Mouse (Mus musculus) limb, embryonic 12.5 days (tissue): ENCODE measurements at regions not wholly inside any gene's neighbourhood (a gene's known extent, or its start where the extent isn't known, plus 50 kb on each side); places are given as distances from the start of the nearest gene placed in this dataset.

ENCODE experiments used
- ATAC-seq: fragments of 200-750 bp; cut with Nextera tagmentation; 2 replicates; pipeline ENCODE4 v1.8.0; 2017; ENCODE audit warnings: low read depth, moderate TSS enrichment; ENCODE audit not compliant: insufficient number of reproducible peaks, insufficient read depth, low FRiP score, low TSS enrichment
- H3K27ac ChIP-seq: fragments of 300-500 bp; sonication (generic); 2 replicates; pipeline ENCODE4 v1.5.1; 2016; ENCODE audit warnings: mild to moderate bottlenecking, moderate library complexity
- H3K27me3 ChIP-seq: fragments of 300-500 bp; sonication (generic); 2 replicates; pipeline ENCODE4 v1.6.1; 2016; ENCODE audit warnings: mild to moderate bottlenecking, moderate library complexity
- H3K36me3 ChIP-seq: fragments of 300-500 bp; sonication (generic); 2 replicates; pipeline ENCODE4 v1.6.1; 2016; ENCODE audit warnings: mild to moderate bottlenecking, moderate library complexity
- H3K4me1 ChIP-seq: fragments of 300-500 bp; sonication (generic); replicated peaks from 2 replicates; pipeline ENCODE4 v1.6.1; 2016
- H3K4me2 ChIP-seq: fragments of 300-500 bp; sonication (generic); 2 replicates; pipeline ENCODE4 v1.6.1; 2016; ENCODE audit warnings: mild to moderate bottlenecking, moderate library complexity
- H3K4me3 ChIP-seq: fragments of 300-500 bp; sonication (generic); replicated peaks from 2 replicates; pipeline ENCODE4 v1.5.1; 2016; ENCODE audit warnings: mild to moderate bottlenecking
- H3K9ac ChIP-seq: fragments of 300-500 bp; sonication (generic); replicated peaks from 2 replicates; pipeline ENCODE4 v1.6.1; 2016; ENCODE audit warnings: mild to moderate bottlenecking, moderate library complexity
- H3K9me3 ChIP-seq: fragments of 300-500 bp; sonication (generic); 2 replicates; pipeline ENCODE4 v1.6.1; 2016; ENCODE audit warnings: mild to moderate bottlenecking, moderate library complexity
- WGBS: fragments of 180-500 bp; shearing (Covaris S2); methylation state at CpG from one replicate; pipeline ENCODE4 v1.1.7; 2016; 5-methylcytosine and 5-hydroxymethylcytosine counted together

DNA sequence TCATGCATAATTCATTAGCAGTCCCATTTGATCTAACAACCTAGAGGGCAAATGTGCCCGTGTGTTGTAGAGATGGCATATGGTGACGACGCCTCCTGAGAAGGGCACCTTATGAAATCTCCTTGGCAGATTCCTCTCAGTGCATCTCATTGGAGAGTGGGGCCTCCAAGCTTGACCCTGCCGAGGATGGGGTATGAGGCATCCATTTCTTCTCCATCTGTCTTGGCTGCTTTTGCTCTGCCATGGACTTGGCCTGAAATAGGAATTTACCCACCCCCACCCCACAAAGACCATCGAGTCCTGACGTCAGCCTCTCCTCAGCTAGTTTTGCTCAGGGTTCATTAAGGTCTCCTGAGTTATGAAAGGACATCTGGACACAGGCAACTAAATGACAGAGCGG lies 167.8 kb downstream of the Icos start:
- Histone ChIP-seq H3K4me1 (peaks cover 58% of the 10 kb centered on the region), H3K9ac (no peak overlapping the region), H3K4me2 (no peak overlapping the region), H3K27ac (no peak overlapping the region), H3K4me3 (no peak overlapping the region), H3K36me3 (no peaks in the 10 kb centered on the region), H3K9me3 (no peaks in the 10 kb centered on the region), H3K27me3 (peaks cover 11% of the 10 kb centered on the region)
- ATAC-seq: no peak
- 37% methylated on average over 7 of the region's 7 CpGs for WGBS

- H3K36me3 ChIP-seq: no peaks in the 10 kb centered on the region
- no peak overlapping the region for H3K4me3 ChIP-seq
- ATAC-seq: no peak
- no peak overlapping the region for H3K27ac ChIP-seq
- H3K27me3 ChIP-seq: peaks cover 11% of the 10 kb centered on the region
- H3K4me1 ChIP-seq: peaks cover 53% of the 10 kb centered on the region
- no peak overlapping the region for H3K9ac ChIP-seq
- no peak overlapping the region for H3K4me2 ChIP-seq
- H3K9me3 ChIP-seq: no peaks in the 10 kb centered on the region
- 27% methylated on average over 3 of the region's 3 CpGs for WGBS
Observed at GRCm38 (mm10) chr1:61146222-61146723, 168.5 kb downstream of the Icos start.

GRCm38 (mm10) chr1:61151742-61152141 lies 174.0 kb downstream of the Icos start:
- Histone ChIP-seq H3K9ac (no peak overlapping the region), H3K4me1 (peaks cover 16% of the 10 kb centered on the region), H3K36me3 (no peaks in the 10 kb centered on the region), H3K27ac (peak overlapping the region; percentile 25; the same call in 1 of the 2 replicates), H3K27me3 (peaks cover 3% of the 10 kb centered on the region; the same call in 1 of the 2 replicates), H3K9me3 (no peaks in the 10 kb centered on the region), H3K4me2 (no peak overlapping the region), H3K4me3 (no peak overlapping the region)
- no peak for ATAC-seq
- 18% methylated on average over 2 of the region's 2 CpGs for WGBS

GRCm38 (mm10) chr1:61152157-61152556 lies 174.4 kb downstream of the Icos start:
- Histone ChIP-seq H3K27me3 (peaks cover under 1% of the 10 kb centered on the region; the same call in 1 of the 2 replicates), H3K4me1 (peaks cover 15% of the 10 kb centered on the region), H3K9me3 (no peaks in the 10 kb centered on the region), H3K36me3 (no peaks in the 10 kb centered on the region), H3K27ac (peak overlapping the region; percentile 25; the same call in 1 of the 2 replicates), H3K9ac (no peak overlapping the region), H3K4me3 (no peak overlapping the region), H3K4me2 (no peak overlapping the region)
- ATAC-seq: no peak
- WGBS: 63% methylated on average over 5 of the region's 5 CpGs

- Histone ChIP-seq H3K9ac (no peak overlapping the region), H3K4me2 (no peak overlapping the region), H3K9me3 (no peaks in the 10 kb centered on the region), H3K36me3 (no peaks in the 10 kb centered on the region), H3K27ac (no peak overlapping the region), H3K27me3 (no peaks in the 10 kb centered on the region), H3K4me3 (no peak overlapping the region), H3K4me1 (peaks cover 17% of the 10 kb centered on the region)
- no peak for ATAC-seq
- WGBS: over 99% methylated on average over 3 of the region's 3 CpGs
Observed at GRCm38 (mm10) chr1:61154216-61154615, 176.5 kb downstream of the Icos start.

- 68% methylated on average over 4 of the region's 4 CpGs for WGBS
- no peak for ATAC-seq
Observed at GRCm38 (mm10) chr1:61157271-61157670, 179.5 kb downstream of the Icos start.

DNA sequence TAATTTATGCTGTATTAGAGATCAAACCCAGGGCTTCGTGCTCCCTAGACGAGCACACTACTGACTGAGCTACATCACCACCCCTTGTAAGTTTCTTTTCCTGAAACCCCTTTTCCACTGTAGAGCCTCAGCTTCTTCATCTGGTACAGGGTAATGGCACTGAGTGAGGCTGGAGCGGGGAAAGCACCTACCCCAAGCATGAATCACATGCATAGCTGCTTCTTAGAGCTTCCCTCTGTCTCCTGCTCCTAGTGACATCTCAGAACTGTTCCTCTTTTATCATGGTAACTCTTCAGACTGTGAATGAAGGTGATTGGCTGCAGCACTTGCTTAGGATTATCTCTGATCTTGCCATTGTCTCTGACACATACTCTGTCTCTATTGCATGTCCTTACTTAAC lies 182.8 kb downstream of the Icos start:
- ATAC-seq: no peak
- no peaks in the 10 kb centered on the region for H3K27me3 ChIP-seq

More at GRCm38 (mm10) chr1:61157271-61157670, 179.5 kb downstream of the Icos start:
- Histone ChIP-seq H3K4me3 (no peak overlapping the region), H3K9me3 (no peaks in the 10 kb centered on the region), H3K9ac (no peak overlapping the region), H3K27me3 (no peaks in the 10 kb centered on the region), H3K4me2 (no peak overlapping the region), H3K4me1 (peaks cover 4% of the 10 kb centered on the region; the same call in 1 of the 2 replicates), H3K27ac (no peak overlapping the region), H3K36me3 (no peaks in the 10 kb centered on the region)

DNA sequence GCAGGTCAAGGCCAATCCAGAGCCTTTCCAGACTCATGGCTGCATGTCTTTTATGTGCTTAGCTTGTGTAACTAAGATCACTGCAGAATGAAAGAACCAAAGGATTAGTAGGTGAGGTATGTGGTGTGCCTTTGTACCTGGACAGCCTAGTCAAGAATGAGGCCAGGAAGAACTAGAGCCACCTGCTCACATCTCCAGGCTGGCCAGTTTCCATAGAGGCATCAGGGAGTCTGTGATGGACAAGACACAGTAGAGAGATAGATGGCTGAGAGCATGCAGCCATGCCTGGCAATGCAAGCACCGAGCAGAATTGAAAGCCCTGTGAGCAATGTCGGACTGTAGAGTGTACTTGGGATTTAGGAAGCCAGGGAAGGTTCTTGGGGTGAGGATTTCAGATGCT lies 186.5 kb downstream of the Icos start:
- H3K9me3 ChIP-seq: no peaks in the 10 kb centered on the region
- no peak for ATAC-seq
- no peaks in the 10 kb centered on the region for H3K27me3 ChIP-seq
- no peaks in the 10 kb centered on the region for H3K36me3 ChIP-seq
- H3K4me3 ChIP-seq: no peak overlapping the region
- H3K4me2 ChIP-seq: no peak overlapping the region
- 93% methylated on average over 2 of the region's 2 CpGs for WGBS
- H3K4me1 ChIP-seq: no peaks in the 10 kb centered on the region
- no peak overlapping the region for H3K9ac ChIP-seq
- H3K27ac ChIP-seq: no peak overlapping the region

More for the DNA sequence above, 182.8 kb downstream of the Icos start:
- WGBS: 77% methylated on average over 3 of the region's 3 CpGs
- Histone ChIP-seq H3K4me2 (no peak overlapping the region), H3K9ac (no peak overlapping the region), H3K27ac (no peak overlapping the region), H3K36me3 (no peaks in the 10 kb centered on the region), H3K9me3 (no peaks in the 10 kb centered on the region), H3K4me3 (no peak overlapping the region), H3K4me1 (0 out of 2 replicates have a peak, but pooled peaks cover 4% of the 10 kb centered on the region)

- Histone ChIP-seq H3K4me1 (no peaks in the 10 kb centered on the region), H3K4me2 (no peak overlapping the region), H3K36me3 (no peaks in the 10 kb centered on the region), H3K9me3 (no peaks in the 10 kb centered on the region), H3K4me3 (no peak overlapping the region), H3K27ac (no peak overlapping the region), H3K9ac (no peak overlapping the region), H3K27me3 (no peaks in the 10 kb centered on the region)
- 77% methylated on average over 6 of the region's 6 CpGs for WGBS
- no peak for ATAC-seq
Observed at GRCm38 (mm10) chr1:61171941-61172340, 194.2 kb downstream of the Icos start.

GRCm38 (mm10) chr1:61172946-61173345 lies 195.2 kb downstream of the Icos start:
- no peak overlapping the region for H3K4me3 ChIP-seq
- H3K9ac ChIP-seq: no peak overlapping the region
- no peak overlapping the region for H3K4me2 ChIP-seq
- no peak for ATAC-seq
- H3K27me3 ChIP-seq: no peaks in the 10 kb centered on the region
- H3K9me3 ChIP-seq: no peaks in the 10 kb centered on the region
- WGBS: 73% methylated on average over 6 of the region's 6 CpGs
- H3K36me3 ChIP-seq: no peaks in the 10 kb centered on the region
- no peak overlapping the region for H3K27ac ChIP-seq
- H3K4me1 ChIP-seq: no peaks in the 10 kb centered on the region

DNA sequence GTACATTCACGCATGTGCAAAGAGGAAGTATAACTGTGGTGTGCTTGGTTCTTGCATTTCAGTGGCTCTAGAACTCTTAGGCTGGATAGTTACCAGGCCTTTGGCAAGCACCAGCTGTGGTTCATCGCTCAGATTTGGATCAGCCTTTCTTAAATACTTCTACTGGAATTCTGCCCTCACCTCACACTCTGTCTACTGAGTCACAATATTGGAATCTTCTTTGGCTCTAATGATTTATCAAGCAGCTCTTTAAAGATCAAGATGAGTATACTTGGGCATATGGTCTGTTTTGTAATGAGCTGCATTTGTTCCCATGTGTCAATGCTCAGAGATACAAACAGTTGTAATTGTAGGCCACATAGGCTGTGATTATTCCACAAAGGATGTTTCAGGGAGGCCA lies 197.5 kb downstream of the Icos start:
- Histone ChIP-seq H3K4me2 (no peak overlapping the region), H3K9ac (no peak overlapping the region), H3K9me3 (no peaks in the 10 kb centered on the region), H3K27me3 (no peaks in the 10 kb centered on the region), H3K4me3 (no peak overlapping the region), H3K27ac (no peak overlapping the region), H3K36me3 (no peaks in the 10 kb centered on the region), H3K4me1 (peaks cover 9% of the 10 kb centered on the region)
- ATAC-seq: no peak
- WGBS: 89% methylated on average over 2 of the region's 2 CpGs

- no peak overlapping the region for H3K27ac ChIP-seq
- no peak overlapping the region for H3K9ac ChIP-seq
- no peaks in the 10 kb centered on the region for H3K27me3 ChIP-seq
- H3K4me2 ChIP-seq: no peak overlapping the region
- no peaks in the 10 kb centered on the region for H3K9me3 ChIP-seq
- WGBS: 64% methylated on average over 9 of the region's 9 CpGs
- no peaks in the 10 kb centered on the region for H3K36me3 ChIP-seq
- peaks cover 36% of the 10 kb centered on the region for H3K4me1 ChIP-seq
- no peak for ATAC-seq
- no peak overlapping the region for H3K4me3 ChIP-seq
Observed at GRCm38 (mm10) chr1:61179461-61179860, 201.7 kb downstream of the Icos start.
